Mouse (Mus musculus): Measurements from ENCODE around the gene Palm3. TPM values are rescaled to one million over a fixed set of nuclear protein-coding genes. Genes with fewer than 3 reads are reported as not detected.

The Palm3 gene
- polyA plus RNA-seq, 1 experiment, result 0.49 TPM

DNA sequence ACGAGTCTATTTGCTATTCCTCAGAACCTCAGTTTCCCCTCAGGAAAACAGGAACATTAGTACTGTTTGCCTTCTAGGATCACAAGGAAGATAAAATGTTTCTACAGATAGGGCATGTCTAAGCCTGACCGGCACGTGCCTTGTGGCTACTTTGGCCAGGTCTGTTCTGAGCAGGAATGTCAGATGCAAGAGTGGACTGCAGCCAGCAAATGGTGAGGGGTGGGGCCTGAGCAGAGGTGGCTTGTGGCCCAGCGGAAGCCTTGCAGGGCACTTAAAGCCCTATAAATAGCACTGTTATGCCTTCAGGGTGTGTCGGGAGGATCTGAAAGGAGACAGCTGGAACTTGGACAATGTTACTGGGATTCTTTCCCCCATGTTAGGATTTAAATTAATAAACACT lies 1.8 kb downstream of the Palm3 start:
- no peak for DNase-seq (ENCODE audit: low read depth)

DNA sequence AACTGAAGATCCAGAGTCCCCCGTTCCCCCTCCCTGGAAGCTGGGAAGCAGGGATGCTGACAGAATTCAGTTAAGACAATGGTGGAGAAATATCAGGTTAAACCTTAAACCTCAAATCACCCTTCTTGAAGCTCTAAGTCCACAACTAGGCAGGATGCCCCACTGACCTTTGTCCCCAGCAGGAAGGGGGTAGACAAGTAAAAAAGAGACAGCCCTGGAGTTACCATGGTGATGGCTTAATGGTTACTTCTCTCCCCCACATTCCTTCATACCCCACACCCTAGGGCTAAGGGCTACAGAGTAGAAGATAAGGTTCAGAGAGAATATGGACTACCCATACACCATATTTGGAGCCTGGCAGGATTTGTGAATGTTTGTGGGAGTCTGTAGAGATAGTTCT lies 2.4 kb downstream of the Palm3 start:
- DNase-seq (ENCODE audit: low read depth), result no peak

GRCm38 (mm10) chr8:84024171-84024570 lies 2.9 kb downstream of the Palm3 start:
- DNase-seq (ENCODE audit: low read depth), result no peak

- DNase-seq (ENCODE audit: low read depth), result no peak
Observed at GRCm38 (mm10) chr8:84025863-84026262, 4.6 kb downstream of the Palm3 start.

- no peak for DNase-seq (ENCODE audit: low read depth)
Observed at GRCm38 (mm10) chr8:84027449-84027848, 6.2 kb downstream of the Palm3 start.

- DNase-seq (ENCODE audit: low read depth), result no peak
Observed at GRCm38 (mm10) chr8:84029272-84029671, 8.0 kb downstream of the Palm3 start.

- no peak for DNase-seq (ENCODE audit: low read depth)
Observed at GRCm38 (mm10) chr8:84032777-84033176, 11.5 kb downstream of the Palm3 start.

GRCm38 (mm10) chr8:84038015-84038414 lies 16.7 kb downstream of the Palm3 start:
- no peak for DNase-seq (ENCODE audit: low read depth)

DNA sequence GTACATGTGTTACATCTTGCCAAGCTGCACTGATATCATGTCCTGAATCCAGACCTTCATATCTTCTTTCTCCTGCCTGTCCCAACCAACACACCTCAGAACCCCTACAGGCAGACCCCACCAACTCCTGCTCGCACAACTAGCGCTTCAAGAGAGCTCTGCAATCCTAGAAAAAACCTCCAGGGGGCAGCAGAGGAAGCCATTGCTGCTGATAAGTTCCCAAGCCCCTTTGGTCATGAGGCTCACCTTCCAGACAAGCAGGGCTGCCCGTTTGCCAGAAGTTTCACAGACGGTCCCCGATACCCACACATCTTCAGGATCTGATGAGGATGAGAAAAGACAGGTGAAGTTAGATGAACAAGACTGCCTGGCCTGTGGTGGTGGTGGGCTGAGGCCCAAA lies 17.8 kb downstream of the Palm3 start:
- DNase-seq (ENCODE audit: low read depth), result no peak

DNA sequence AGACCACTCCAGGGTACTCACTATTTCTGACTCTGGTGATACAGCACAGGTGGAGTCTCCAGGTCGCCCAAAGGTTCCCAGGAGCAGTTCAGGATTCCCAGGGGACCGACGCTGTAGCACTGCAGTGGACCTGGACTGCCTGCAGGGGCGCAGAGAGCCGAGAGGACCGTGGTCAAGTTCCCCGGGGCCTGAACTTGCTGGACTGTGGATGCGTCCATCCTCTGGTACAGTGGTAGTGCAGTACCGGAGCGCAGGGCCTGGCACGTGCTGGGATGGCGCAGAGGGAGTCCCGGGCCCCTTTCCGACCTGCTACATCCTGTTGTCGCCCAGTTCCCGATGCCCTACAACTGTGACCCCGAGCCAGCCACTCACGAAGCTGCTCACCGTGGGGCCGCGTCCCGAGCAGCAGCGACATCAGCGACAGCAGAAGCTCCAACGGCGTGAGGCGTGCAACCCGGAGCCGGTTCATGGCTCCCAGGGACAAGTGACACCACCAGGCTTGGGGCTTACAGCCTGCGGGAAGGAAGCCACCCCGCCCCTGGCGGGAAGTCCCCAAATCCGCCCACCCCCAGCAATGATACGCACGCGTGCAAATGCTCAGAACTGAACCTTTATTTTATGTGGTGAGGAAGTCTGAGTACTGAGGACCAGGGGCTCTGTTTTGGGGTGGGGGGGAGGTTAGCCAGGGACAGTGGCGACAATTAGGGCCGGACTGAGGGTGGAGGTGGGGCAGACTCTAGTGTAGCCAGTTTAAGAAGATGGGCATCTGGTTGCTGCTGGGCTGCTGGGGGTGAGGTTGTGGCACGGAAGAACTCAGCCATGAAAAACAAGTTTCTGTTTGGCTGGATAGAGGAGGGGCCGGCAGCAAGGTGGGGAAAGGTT lies 21.0 kb downstream of the Palm3 start, which contains the start of gene Il27ra:
Gene Il27ra (minus strand): TSS at position 524 of the 882 bp plus-strand sequence.
- DNase-seq (ENCODE audit: low read depth), result no peak

DNA sequence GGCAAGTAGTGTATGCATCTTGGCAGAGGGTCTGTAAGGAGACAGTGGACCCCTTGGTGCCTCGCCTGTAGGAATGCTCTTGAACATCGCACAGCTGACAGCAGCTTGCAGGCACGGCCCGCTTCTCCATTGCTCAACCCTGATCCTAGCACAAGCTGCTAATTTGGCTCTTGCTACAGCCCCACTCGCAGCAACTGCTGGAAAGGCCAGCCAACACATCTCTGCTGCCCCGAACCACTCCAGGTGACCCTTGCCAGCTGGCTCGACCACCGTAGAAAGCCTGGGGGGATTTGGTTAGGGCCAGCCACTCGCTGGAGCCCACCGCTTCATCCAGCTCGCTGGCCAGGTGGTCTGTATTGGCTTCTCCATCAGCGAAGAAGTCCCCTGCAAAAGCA lies 21.7 kb downstream of the Palm3 start:
- DNase-seq (ENCODE audit: low read depth), result no peak

GRCm38 (mm10) chr8:84044103-84044502 lies 22.8 kb downstream of the Palm3 start:
- no peak for DNase-seq (ENCODE audit: low read depth)

DNA sequence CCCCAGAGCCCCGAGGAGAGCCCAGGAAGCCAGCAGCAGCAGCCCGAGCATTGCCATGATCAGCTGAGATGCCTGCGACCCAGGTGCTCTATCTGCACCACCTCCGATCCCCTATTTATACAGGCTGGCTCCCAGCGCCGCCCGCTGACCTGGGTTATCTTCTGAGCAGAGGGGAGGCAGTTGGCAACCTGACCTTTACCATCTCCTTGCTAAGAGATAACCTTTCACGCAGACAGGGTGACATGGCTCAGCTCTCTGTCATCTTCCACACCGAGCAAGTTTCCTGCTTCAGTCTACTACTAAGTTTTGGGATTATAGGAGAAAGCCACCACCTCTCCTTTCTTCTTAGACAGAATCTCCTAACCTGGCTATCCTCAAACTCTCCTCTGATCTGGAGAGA lies 23.6 kb downstream of the Palm3 start, which contains the start of gene Rln3:
Gene Rln3 (minus strand): TSS at position 101 of the 400 bp plus-strand sequence.
- DNase-seq (ENCODE audit: low read depth), result no peak

GRCm38 (mm10) chr8:84046505-84046904 lies 25.2 kb downstream of the Palm3 start:
- DNase-seq (ENCODE audit: low read depth), result no peak

DNA sequence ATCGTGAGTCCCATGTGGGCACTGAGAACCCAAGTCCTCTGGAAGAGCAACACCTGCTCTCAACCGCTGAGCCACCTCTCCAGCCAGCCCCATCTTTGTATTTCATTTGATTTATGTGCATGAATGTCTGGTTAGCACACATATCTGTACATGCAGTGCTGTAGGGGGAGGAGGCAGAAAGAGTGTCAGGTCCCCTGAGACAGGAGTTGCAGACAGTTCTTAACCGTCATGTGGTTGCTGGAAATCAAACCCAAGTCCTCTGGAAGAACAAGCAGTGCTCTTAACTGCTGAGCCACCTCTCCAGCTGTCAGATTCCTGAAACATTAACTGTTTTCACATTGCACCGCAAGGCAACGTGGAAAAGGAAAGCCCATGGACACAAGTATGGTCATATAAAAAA lies 26.9 kb downstream of the Palm3 start:
- no peak for DNase-seq (ENCODE audit: low read depth)

DNA sequence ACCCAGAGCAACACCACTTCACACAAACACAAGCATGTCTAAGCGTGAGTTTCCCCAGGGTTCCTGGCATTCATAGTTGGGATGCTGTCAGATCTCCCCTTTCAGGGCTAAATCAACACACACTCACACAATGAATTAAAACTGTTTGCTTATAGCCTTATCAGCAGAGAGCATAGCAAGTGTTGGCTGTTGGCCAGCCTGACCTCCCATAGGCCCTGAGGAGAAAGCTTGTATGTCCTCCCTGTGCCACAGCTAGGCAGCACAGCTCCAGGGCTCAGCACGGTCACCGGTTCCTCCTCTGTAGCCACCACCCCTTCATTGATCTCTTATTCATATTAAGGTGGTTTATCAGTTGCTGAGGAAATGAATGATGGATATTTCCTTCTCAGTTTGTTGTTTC lies 31.5 kb downstream of the Palm3 start:
- DNase-seq (ENCODE audit: low read depth), result no peak

GRCm38 (mm10) chr8:84053229-84053628 lies 32.0 kb downstream of the Palm3 start:
- no peak for DNase-seq (ENCODE audit: low read depth)

DNA sequence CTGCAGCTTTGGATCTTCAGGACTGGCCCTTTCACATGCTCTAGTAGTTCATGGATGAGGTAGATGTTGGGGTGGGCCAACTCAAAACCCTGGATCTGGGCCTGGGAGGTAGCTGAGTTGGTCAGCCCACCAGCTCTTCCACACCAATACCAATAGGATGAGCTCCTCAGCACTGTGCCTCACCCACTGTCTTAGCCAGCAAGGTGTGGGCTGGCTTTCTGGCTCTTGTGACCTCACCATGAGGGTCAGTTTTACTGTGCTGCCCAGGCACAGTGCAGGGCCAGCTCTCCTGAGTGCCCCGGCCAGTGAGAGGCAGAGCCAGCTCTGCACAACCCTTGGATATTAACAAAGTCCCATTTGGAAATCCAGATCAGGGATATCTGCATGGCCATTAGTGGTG lies 36.6 kb downstream of the Palm3 start:
- DNase-seq (ENCODE audit: low read depth), result no peak

DNA sequence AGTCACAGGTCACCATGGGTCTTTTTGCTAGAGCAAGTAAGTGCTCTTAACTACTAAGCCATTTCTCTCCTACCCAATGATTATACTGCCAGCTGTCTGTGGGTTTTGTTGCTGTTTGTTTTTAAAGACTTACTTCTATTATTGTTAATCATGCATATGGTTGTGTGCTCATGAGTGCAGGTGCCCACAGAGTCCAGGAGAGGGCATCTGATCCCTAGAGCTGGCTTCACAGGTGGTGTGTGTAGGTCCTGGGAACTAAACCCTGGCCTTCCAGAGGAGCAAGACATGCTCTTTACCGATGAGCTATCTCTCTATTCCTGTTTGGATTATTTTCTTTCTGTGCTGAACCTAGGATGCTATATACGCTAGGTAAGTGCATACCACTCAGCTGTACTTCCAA lies 38.0 kb downstream of the Palm3 start:
- no peak for DNase-seq (ENCODE audit: low read depth)

- no peak for DNase-seq (ENCODE audit: low read depth)
Observed at GRCm38 (mm10) chr8:84060245-84060644, 39.0 kb downstream of the Palm3 start.

GRCm38 (mm10) chr8:84063861-84064610 lies 42.8 kb downstream of the Palm3 start:
- DNase-seq (ENCODE audit: low read depth), result no peak

DNA sequence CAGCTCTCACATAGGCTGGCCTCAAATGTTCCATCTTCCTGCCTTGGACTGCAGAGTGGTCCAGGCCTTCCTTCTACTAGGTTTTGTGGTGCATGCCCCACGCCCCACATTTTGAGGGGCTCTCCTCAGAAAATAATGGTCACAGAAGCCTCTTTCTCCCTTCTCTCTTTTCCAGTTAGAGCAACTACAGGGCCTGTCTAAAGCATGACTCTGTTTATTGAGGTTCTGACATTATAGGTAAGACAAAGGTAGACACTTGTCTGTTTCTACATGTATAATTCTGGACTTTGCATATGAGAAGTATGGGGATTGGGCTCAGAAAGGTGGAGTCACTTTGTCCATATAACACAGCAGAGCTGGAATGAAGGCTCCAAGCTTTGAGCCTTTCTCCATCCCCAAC lies 43.8 kb downstream of the Palm3 start, which contains the start of gene Gm10643:
Gene Gm10643 (minus strand): TSS at position 101 of the 400 bp plus-strand sequence.
- DNase-seq (ENCODE audit: low read depth), result no peak

All from gonadal fat pad, adult 2 months (tissue).